Mouse (Mus musculus): Measurements from ENCODE around the gene Brk1. TPM values are rescaled to one million over a fixed set of nuclear protein-coding genes. Genes with fewer than 3 reads are reported as not detected.

Gene Brk1
- 97.5 and 107 TPM in 2 replicates for polyA plus RNA-seq (2012; rRNA removed)

DNA sequence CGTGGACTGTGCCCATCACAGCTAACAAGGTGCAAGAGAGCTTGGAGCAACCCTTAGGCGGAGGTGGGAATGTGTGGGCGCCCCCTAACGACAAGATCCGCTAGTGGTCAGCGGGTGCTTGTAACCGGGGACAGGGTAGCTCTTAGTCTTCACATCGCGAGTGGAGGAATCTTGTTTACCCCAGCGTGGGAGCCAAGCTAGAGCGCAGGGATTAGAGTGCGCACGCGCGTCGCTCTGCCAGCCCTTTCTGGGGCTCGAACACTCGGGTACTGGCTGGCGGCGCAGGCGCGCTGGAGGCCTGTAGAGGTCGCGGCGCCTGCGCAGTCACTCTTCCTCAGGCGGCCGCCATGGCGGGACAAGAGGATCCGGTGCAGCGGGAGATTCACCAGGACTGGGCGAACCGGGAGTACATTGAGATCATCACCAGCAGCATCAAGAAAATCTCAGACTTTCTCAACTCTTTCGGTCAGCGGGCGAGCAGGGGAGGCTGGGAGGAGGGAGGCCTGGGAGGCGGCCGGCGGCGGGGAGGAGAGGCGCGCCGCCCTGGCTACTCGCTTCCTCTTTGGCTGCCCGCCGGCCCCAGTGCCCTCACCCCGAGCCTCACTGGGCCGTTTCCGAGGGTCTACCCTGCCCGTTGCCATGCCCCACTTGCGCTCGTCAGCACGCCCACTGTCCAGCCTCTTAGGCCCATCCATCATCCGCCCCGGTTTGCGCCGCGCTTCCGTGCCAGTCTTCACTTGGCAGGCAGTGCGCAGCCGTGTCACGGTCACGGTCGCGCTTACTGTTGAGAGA lies at the start of gene Brk1:
Brk1 (plus strand) TSS at position 341 of the 792 bp plus-strand sequence.
- H3K36me3 ChIP-seq (ENCODE audit: control insufficient read depth, insufficient read depth, low read length): no peaks in the 10 kb centered on the region
- DNase-seq (ENCODE audit: low read depth in 1 of 2, low spot score in 2 of 2): peak; percentile 71 to 81
- H3K4me1 ChIP-seq (ENCODE audit: control insufficient read depth, insufficient read depth, insufficient read length): peaks cover 4% of the 10 kb centered on the region; the same call in 1 of the 2 replicates
- peak within 1 kb of the TSS; percentile 78 for H3K27ac ChIP-seq (ENCODE audit: insufficient read depth, low read length)
- H3K4me3 ChIP-seq (ENCODE audit: extremely low read depth, insufficient read depth, insufficient read length): peak within 1 kb of the TSS; percentile 96
- TF ChIP-seq CTCF (IDR thresholded peaks at IDR 0.05; ENCODE audit: extremely low read depth, insufficient read depth, insufficient read length, insufficient replicate concordance) (peak; percentile 22; the same call in 1 of the 2 replicates), POLR2A (IDR thresholded peaks at IDR 0.05; ENCODE audit: low read depth, low read length) (peak; percentile 67)
- H3K27me3 ChIP-seq (ENCODE audit: control insufficient read depth, insufficient read depth, low read length): no peaks in the 10 kb centered on the region
- WGBS: under 1% methylated on average over 63 of the region's 65 CpGs

- H3K27ac ChIP-seq (ENCODE audit: insufficient read depth, low read length): no peak overlapping the region
- DNase-seq (ENCODE audit: low read depth in 1 of 2, low spot score in 2 of 2): no peak
- 95% methylated on average over 6 of the region's 6 CpGs for WGBS
- TF ChIP-seq POLR2A (IDR thresholded peaks at IDR 0.05; ENCODE audit: low read depth, low read length) (no peak), CTCF (IDR thresholded peaks at IDR 0.05; ENCODE audit: extremely low read depth, insufficient read depth, insufficient read length, insufficient replicate concordance) (no peak)
- no peaks in the 10 kb centered on the region for H3K27me3 ChIP-seq (ENCODE audit: control insufficient read depth, insufficient read depth, low read length)
- no peaks in the 10 kb centered on the region for H3K36me3 ChIP-seq (ENCODE audit: control insufficient read depth, insufficient read depth, low read length)
- no peaks in the 10 kb centered on the region for H3K4me1 ChIP-seq (ENCODE audit: control insufficient read depth, insufficient read depth, insufficient read length)
- no peak overlapping the region for H3K4me3 ChIP-seq (ENCODE audit: extremely low read depth, insufficient read depth, insufficient read length)
Measured at GRCm38 (mm10) chr6:113559736-113560135, 44.8 kb upstream of the Brk1 start.

DNA sequence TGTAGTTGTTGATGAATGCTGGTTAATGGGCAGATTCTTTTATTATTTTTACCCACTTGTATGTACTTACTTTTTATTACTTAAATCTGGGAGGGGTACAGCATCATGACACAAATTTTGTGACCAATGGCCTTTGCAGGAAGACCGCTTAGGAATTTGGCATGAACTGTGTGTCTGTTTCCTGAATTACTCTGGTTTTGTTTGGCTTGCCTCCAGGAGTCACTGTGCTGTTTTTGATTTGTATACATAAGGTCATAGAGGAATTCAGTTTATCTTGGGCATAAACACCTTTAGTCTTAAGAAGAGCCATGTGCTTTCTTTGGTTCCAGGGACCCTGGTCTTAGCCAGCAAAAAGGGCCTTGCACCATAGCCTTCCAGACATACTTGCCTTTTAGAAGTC lies 40.0 kb upstream of the Brk1 start:
- no peak overlapping the region for H3K4me3 ChIP-seq (ENCODE audit: extremely low read depth, insufficient read depth, insufficient read length)
- WGBS: 82% methylated on average over 1 of the region's 1 CpGs
- no peak overlapping the region for H3K27ac ChIP-seq (ENCODE audit: insufficient read depth, low read length)
- no peaks in the 10 kb centered on the region for H3K4me1 ChIP-seq (ENCODE audit: control insufficient read depth, insufficient read depth, insufficient read length)
- DNase-seq (ENCODE audit: low read depth in 1 of 2, low spot score in 2 of 2): no peak
- no peaks in the 10 kb centered on the region for H3K36me3 ChIP-seq (ENCODE audit: control insufficient read depth, insufficient read depth, low read length)
- no peak for TF ChIP-seq CTCF (IDR thresholded peaks at IDR 0.05; ENCODE audit: extremely low read depth, insufficient read depth, insufficient read length, insufficient replicate concordance)
- no peak for TF ChIP-seq POLR2A (IDR thresholded peaks at IDR 0.05; ENCODE audit: low read depth, low read length)
- no peaks in the 10 kb centered on the region for H3K27me3 ChIP-seq (ENCODE audit: control insufficient read depth, insufficient read depth, low read length)

GRCm38 (mm10) chr6:113576044-113576443 lies 28.5 kb upstream of the Brk1 start:
- DNase-seq (ENCODE audit: low read depth in 1 of 2, low spot score in 2 of 2): no peak
- no peak overlapping the region for H3K4me3 ChIP-seq (ENCODE audit: extremely low read depth, insufficient read depth, insufficient read length)
- H3K27me3 ChIP-seq (ENCODE audit: control insufficient read depth, insufficient read depth, low read length): no peaks in the 10 kb centered on the region
- no peaks in the 10 kb centered on the region for H3K4me1 ChIP-seq (ENCODE audit: control insufficient read depth, insufficient read depth, insufficient read length)
- TF ChIP-seq POLR2A (IDR thresholded peaks at IDR 0.05; ENCODE audit: low read depth, low read length): no peak
- no peak for TF ChIP-seq CTCF (IDR thresholded peaks at IDR 0.05; ENCODE audit: extremely low read depth, insufficient read depth, insufficient read length, insufficient replicate concordance)
- no peak overlapping the region for H3K27ac ChIP-seq (ENCODE audit: insufficient read depth, low read length)
- H3K36me3 ChIP-seq (ENCODE audit: control insufficient read depth, insufficient read depth, low read length): no peaks in the 10 kb centered on the region
- WGBS: 96% methylated on average over 6 of the region's 6 CpGs

- Histone ChIP-seq H3K4me1 (ENCODE audit: control insufficient read depth, insufficient read depth, insufficient read length) (no peaks in the 10 kb centered on the region), H3K36me3 (ENCODE audit: control insufficient read depth, insufficient read depth, low read length) (no peaks in the 10 kb centered on the region), H3K27ac (ENCODE audit: insufficient read depth, low read length) (no peak overlapping the region), H3K27me3 (ENCODE audit: control insufficient read depth, insufficient read depth, low read length) (no peaks in the 10 kb centered on the region), H3K4me3 (ENCODE audit: extremely low read depth, insufficient read depth, insufficient read length) (no peak overlapping the region)
- no peak for DNase-seq (ENCODE audit: low read depth in 1 of 2, low spot score in 2 of 2)
- 95% methylated on average over 3 of the region's 3 CpGs for WGBS
- TF ChIP-seq POLR2A (IDR thresholded peaks at IDR 0.05; ENCODE audit: low read depth, low read length): no peak
Measured at GRCm38 (mm10) chr6:113579306-113579705, 25.3 kb upstream of the Brk1 start.

GRCm38 (mm10) chr6:113583023-113583422 lies 21.5 kb upstream of the Brk1 start:
- DNase-seq (ENCODE audit: low read depth in 1 of 2, low spot score in 2 of 2): no peak
- Histone ChIP-seq H3K27me3 (ENCODE audit: control insufficient read depth, insufficient read depth, low read length) (no peaks in the 10 kb centered on the region), H3K4me1 (ENCODE audit: control insufficient read depth, insufficient read depth, insufficient read length) (no peaks in the 10 kb centered on the region), H3K4me3 (ENCODE audit: extremely low read depth, insufficient read depth, insufficient read length) (no peak overlapping the region), H3K27ac (ENCODE audit: insufficient read depth, low read length) (no peak overlapping the region), H3K36me3 (ENCODE audit: control insufficient read depth, insufficient read depth, low read length) (no peaks in the 10 kb centered on the region)
- TF ChIP-seq CTCF (IDR thresholded peaks at IDR 0.05; ENCODE audit: extremely low read depth, insufficient read depth, insufficient read length, insufficient replicate concordance): no peak
- TF ChIP-seq POLR2A (IDR thresholded peaks at IDR 0.05; ENCODE audit: low read depth, low read length): no peak
- 96% methylated on average over 4 of the region's 4 CpGs for WGBS

DNA sequence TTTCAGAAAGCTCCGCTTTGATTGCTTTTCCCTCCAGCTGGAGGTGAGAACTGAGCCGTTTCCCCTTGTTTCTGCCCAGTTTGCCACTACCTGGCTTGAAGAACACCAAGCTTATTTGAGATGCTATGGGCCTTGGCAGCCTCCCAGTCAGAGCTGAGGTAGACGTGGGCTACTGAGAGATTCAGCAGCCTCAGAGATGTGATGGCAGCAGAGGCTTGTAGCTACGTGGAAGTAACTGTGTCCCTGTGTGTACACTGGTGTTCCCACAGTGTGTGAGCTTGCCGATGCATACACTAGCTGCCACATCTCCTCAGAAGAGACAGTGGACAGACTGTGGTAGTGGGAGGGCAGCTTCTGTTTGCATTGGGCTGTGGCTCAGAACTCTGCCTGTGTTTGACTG lies 19.5 kb upstream of the Brk1 start:
- Histone ChIP-seq H3K36me3 (ENCODE audit: control insufficient read depth, insufficient read depth, low read length) (no peaks in the 10 kb centered on the region), H3K27ac (ENCODE audit: insufficient read depth, low read length) (no peak overlapping the region)
- TF ChIP-seq CTCF (IDR thresholded peaks at IDR 0.05; ENCODE audit: extremely low read depth, insufficient read depth, insufficient read length, insufficient replicate concordance) (no peak), POLR2A (IDR thresholded peaks at IDR 0.05; ENCODE audit: low read depth, low read length) (no peak)

More for the DNA sequence above, 19.5 kb upstream of the Brk1 start:
- DNase-seq (ENCODE audit: low read depth in 1 of 2, low spot score in 2 of 2): no peak
- Histone ChIP-seq H3K27me3 (ENCODE audit: control insufficient read depth, insufficient read depth, low read length) (no peaks in the 10 kb centered on the region), H3K4me3 (ENCODE audit: extremely low read depth, insufficient read depth, insufficient read length) (no peak overlapping the region), H3K4me1 (ENCODE audit: control insufficient read depth, insufficient read depth, insufficient read length) (no peaks in the 10 kb centered on the region)
- WGBS: 94% methylated on average over 5 of the region's 5 CpGs

Data from spleen, adult 2 months (tissue).